Comparison of ENCODE assay signal across 21 mouse cellular contexts in genomic region chr1:54587076-54587475, GRCm38 (mm10).
"Had no signal": no experiment of that assay in that cellular context is flagged by ENCODE, and none has a peak within 500 bp of the region (broad histone marks: within the 10 kb centered on the region; RNA-seq: fewer than 3 reads in every experiment).

No protein-coding gene starts in this region.

- H3K4me3 ChIP-seq: limb, embryonic 10.5 days; limb, embryonic 13.5 days; liver, embryonic 12.5 days; liver, embryonic 15.5 days; lung, embryonic 15.5 days; megakaryocyte, embryonic 14.5 days; midbrain, embryonic 10.5 days; midbrain, embryonic 13.5 days; myocyte had no signal

- H3K4me1 ChIP-seq: limb, embryonic 10.5 days; limb, embryonic 13.5 days; liver, embryonic 15.5 days; lung, embryonic 15.5 days had no signal

- H3K27me3 ChIP-seq: limb, embryonic 13.5 days; liver, embryonic 12.5 days; liver, embryonic 15.5 days; lung, embryonic 15.5 days; megakaryocyte, embryonic 14.5 days; midbrain, embryonic 13.5 days had no signal

- H3K36me3 ChIP-seq: limb, embryonic 10.5 days; limb, embryonic 13.5 days; liver, embryonic 12.5 days; liver, embryonic 15.5 days; lung, embryonic 15.5 days; midbrain, embryonic 10.5 days; midbrain, embryonic 13.5 days had no signal

- H3K27ac ChIP-seq: limb, embryonic 10.5 days; limb, embryonic 13.5 days; liver, embryonic 12.5 days; liver, embryonic 15.5 days; lung, embryonic 15.5 days; midbrain, embryonic 10.5 days; midbrain, embryonic 13.5 days had no signal

- DNase-seq: kidney, adult 9 months; kidney, postnatal 14 days; kidney, postnatal 4 days; liver; lung, adult 18-20 months; lung, postnatal 10 days; lung, postnatal 36 days; right cerebral cortex, adult 18-20 months; right cerebral cortex, postnatal 14 days; right cerebral cortex, postnatal 4 days; thymus, adult 18-20 months; thymus, postnatal 36 days had no signal
